Mouse (Mus musculus) lung, postnatal 0 days (tissue): ENCODE measurements at regions not wholly inside any gene's neighbourhood (a gene's known extent, or its start where the extent isn't known, plus 50 kb on each side); places are given as distances from the start of the nearest gene placed in this dataset.

Source experiments
- ATAC-seq: fragments of 200-750 bp; cut with Nextera tagmentation; 2 replicates; pipeline ENCODE4 v1.8.0; 2017; ENCODE audit warnings: moderate library complexity
- DNase-seq: peaks from one replicate; pipeline ENCODE4 v3.0.0-alpha.2; 2016; ENCODE audit warnings: low spot score
- H3K27ac ChIP-seq: fragments of 300-500 bp; sonication (generic); 2 replicates; pipeline ENCODE4 v1.5.1; 2014; ENCODE audit warnings: antibody characterized with exemption, mild to moderate bottlenecking, low read length, mixed read lengths
- H3K27me3 ChIP-seq: fragments of 300-500 bp; sonication (generic); replicated peaks from 2 replicates; pipeline ENCODE4 v1.6.1; 2014; ENCODE audit warnings: low read length, mixed read lengths; ENCODE audit not compliant: insufficient read depth
- H3K36me3 ChIP-seq: fragments of 300-500 bp; sonication (generic); 2 replicates; pipeline ENCODE4 v1.6.1; 2014; ENCODE audit warnings: low read length, mixed read lengths; ENCODE audit not compliant: insufficient read depth
- H3K4me1 ChIP-seq: fragments of 300-500 bp; sonication (generic); 2 replicates; pipeline ENCODE4 v1.6.1; 2014; ENCODE audit warnings: antibody characterized with exemption, low read depth, low read length, mixed read lengths; ENCODE audit not compliant: insufficient read depth
- H3K4me2 ChIP-seq: fragments of 300-500 bp; sonication (generic); replicated peaks from 2 replicates; pipeline ENCODE4 v1.6.1; 2014; ENCODE audit warnings: low read depth, mild to moderate bottlenecking, low read length, moderate library complexity, mixed read lengths
- H3K4me3 ChIP-seq: fragments of 300-500 bp; sonication (generic); 2 replicates; pipeline ENCODE4 v1.5.1; 2014; ENCODE audit warnings: low read depth, low read length
- H3K9ac ChIP-seq: fragments of 300-500 bp; sonication (generic); replicated peaks from 2 replicates; pipeline ENCODE4 v1.6.1; 2014; ENCODE audit warnings: low read depth, mild to moderate bottlenecking
- H3K9me3 ChIP-seq: fragments of 300-500 bp; sonication (generic); 2 replicates; pipeline ENCODE4 v1.6.1; 2016; ENCODE audit warnings: low read length, mixed read lengths
- CTCF ChIP-seq: IDR thresholded peaks from 2 replicates; pipeline ENCODE4 v1.5.1; 2016; ENCODE audit warnings: antibody characterized with exemption, mild to moderate bottlenecking
- EP300 ChIP-seq: IDR thresholded peaks from 2 replicates; pipeline ENCODE4 v1.6.1; 2016; ENCODE audit warnings: antibody characterized with exemption, mild to moderate bottlenecking, control low read depth
- WGBS: fragments of 180-500 bp; shearing (Covaris S2); extraction: QIAGEN DNeasy Blood & Tissue Kit; methylation state at CpG from one replicate; pipeline ENCODE4 v1.1.7; 2014; 5-methylcytosine and 5-hydroxymethylcytosine counted together

- Histone ChIP-seq H3K36me3 (no peaks in the 10 kb centered on the region), H3K9ac (no peak overlapping the region), H3K27ac (no peak overlapping the region), H3K4me3 (no peak overlapping the region), H3K4me1 (no peaks in the 10 kb centered on the region), H3K4me2 (no peak overlapping the region), H3K9me3 (no peaks in the 10 kb centered on the region), H3K27me3 (no peaks in the 10 kb centered on the region)
- TF ChIP-seq CTCF: no peak
- no peak for TF ChIP-seq EP300
- 55% methylated on average over 5 of the region's 5 CpGs for WGBS
- ATAC-seq (no peak), DNase-seq (no peak)
Observed at GRCm38 (mm10) chr8:36376579-36377350, 611.2 kb downstream of the Gm19410 start.

GRCm38 (mm10) chr8:36394487-36394886 lies 598.9 kb upstream of the AI429214 start:
- Histone ChIP-seq H3K4me2 (peak overlapping the region; percentile 8; the same call in 1 of the 2 replicates), H3K36me3 (no peaks in the 10 kb centered on the region), H3K27ac (no peak overlapping the region), H3K4me1 (no peaks in the 10 kb centered on the region), H3K27me3 (no peaks in the 10 kb centered on the region), H3K4me3 (no peak overlapping the region), H3K9ac (no peak overlapping the region), H3K9me3 (no peaks in the 10 kb centered on the region)
- WGBS: 40% methylated on average over 9 of the region's 9 CpGs
- peak; percentile 93 for ATAC-seq
- peak; percentile 60 for DNase-seq
- TF ChIP-seq EP300 (peak; percentile 62; the same call in 1 of the 2 replicates), CTCF (no peak)

- Histone ChIP-seq H3K27me3 (no peaks in the 10 kb centered on the region), H3K4me1 (no peaks in the 10 kb centered on the region), H3K27ac (no peak overlapping the region), H3K9me3 (no peaks in the 10 kb centered on the region), H3K36me3 (no peaks in the 10 kb centered on the region), H3K9ac (no peak overlapping the region), H3K4me2 (no peak overlapping the region), H3K4me3 (no peak overlapping the region)
- 79% methylated on average over 1 of the region's 1 CpGs for WGBS
- ATAC-seq: no peak
- TF ChIP-seq CTCF (no peak), EP300 (no peak)
- DNase-seq: no peak
Observed at GRCm38 (mm10) chr8:36396493-36396892, 596.9 kb upstream of the AI429214 start.

GRCm38 (mm10) chr8:36406706-36407105 lies 586.7 kb upstream of the AI429214 start:
- H3K9me3 ChIP-seq: no peaks in the 10 kb centered on the region
- no peaks in the 10 kb centered on the region for H3K36me3 ChIP-seq
- no peak overlapping the region for H3K9ac ChIP-seq
- no peak overlapping the region for H3K27ac ChIP-seq
- H3K4me2 ChIP-seq: no peak overlapping the region
- ATAC-seq (no peak), DNase-seq (no peak)
- no peaks in the 10 kb centered on the region for H3K27me3 ChIP-seq
- no peaks in the 10 kb centered on the region for H3K4me1 ChIP-seq
- 76% methylated on average over 2 of the region's 2 CpGs for WGBS
- TF ChIP-seq CTCF: no peak
- no peak overlapping the region for H3K4me3 ChIP-seq
